Mouse (Mus musculus) myocyte (in vitro differentiated cells): Measurements from ENCODE around the gene Vps52.

Source experiments
- E2F4 ChIP-seq: IDR thresholded peaks from one replicate; pipeline ENCODE4 v1.6.1; 2011; ENCODE audit warnings: mild to moderate bottlenecking, control low read depth, moderate library complexity; ENCODE audit not compliant: insufficient read depth
- MAX ChIP-seq: IDR thresholded peaks from one replicate; pipeline ENCODE4 v1.6.1; 2011; ENCODE audit warnings: low read depth, mild to moderate bottlenecking, control low read depth
- MYOG ChIP-seq, 3 experiments: IDR thresholded peaks; one replicate each; pipeline ENCODE4 v1.6.1; 2011; ENCODE audit warnings: control low read depth in 2 of 3, low read depth in 2 of 3, mild to moderate bottlenecking in 2 of 3; ENCODE audit not compliant: insufficient read length in 2 of 3, control insufficient read depth in 1 of 3, insufficient read depth in 1 of 3
- POLR2A ChIP-seq: IDR thresholded peaks from one replicate; pipeline ENCODE4 v1.6.1; 2011; ENCODE audit warnings: low read depth, mild to moderate bottlenecking, control low read depth, moderate library complexity; ENCODE audit not compliant: insufficient read length
- POLR2AphosphoS2 ChIP-seq: IDR thresholded peaks from one replicate; pipeline ENCODE4 v1.6.1; 2011; ENCODE audit warnings: low read depth, control low read depth; ENCODE audit not compliant: insufficient read length
- TCF12 ChIP-seq: IDR thresholded peaks from one replicate; pipeline ENCODE4 v1.6.1; 2011; ENCODE audit warnings: mild to moderate bottlenecking, control low read depth; ENCODE audit not compliant: poor library complexity, insufficient read depth, severe bottlenecking

- TF ChIP-seq MAX (no peak), POLR2A (peak; percentile 71), E2F4 (no peak), TCF12 (no peak), MYOG (IDR thresholded peaks at IDR 0.05; ENCODE audit: control insufficient read depth in 1 of 3, insufficient read depth in 1 of 3, insufficient read length in 2 of 3, low read depth in 2 of 3) (peak in 2 of 3 experiments; percentile 80 to 89), POLR2AphosphoS2 (peak; percentile 95)
These were observed 4.3 kb upstream of the Vps52 start, which contains the start of gene B3galt4 for GRCm38 (mm10) chr17:33951021-33951946.
